Mouse (Mus musculus): ENCODE measurements around the gene Vps16.

DNA sequence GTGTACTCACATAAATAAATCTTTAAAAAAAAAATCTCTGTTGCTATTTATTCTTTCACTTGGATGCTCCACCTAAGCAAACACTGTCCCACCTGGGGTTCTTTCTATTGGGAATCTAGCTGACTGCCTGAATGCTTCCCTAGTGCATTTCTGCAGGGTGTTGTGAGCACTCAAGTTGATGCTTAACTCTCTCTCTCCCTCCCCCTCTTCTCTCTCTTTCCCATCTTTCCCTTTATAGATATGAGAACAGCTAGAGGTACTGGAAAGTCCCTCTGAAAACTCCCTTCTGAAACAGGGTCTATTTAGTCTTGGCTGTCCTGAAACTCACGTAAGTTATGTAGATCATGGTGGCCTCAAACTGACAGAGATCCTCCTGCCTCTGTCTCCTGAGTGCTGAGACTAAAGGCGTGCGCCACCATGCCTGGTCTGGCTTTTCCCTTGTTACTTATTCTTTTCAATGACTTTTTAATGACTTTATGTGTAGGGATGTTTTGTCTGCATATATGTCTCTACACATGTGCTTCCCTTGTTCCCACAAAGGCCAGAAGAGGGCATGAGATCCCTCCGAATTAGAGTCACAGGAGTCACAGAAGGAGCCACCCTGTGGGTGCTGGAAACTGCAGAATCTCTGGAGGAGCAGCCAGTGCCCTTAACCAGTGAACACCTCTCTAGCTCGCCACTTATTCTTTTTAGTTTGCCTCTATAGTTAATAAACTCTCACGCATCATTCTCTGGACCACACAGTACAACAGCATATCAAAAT, 9.9 kb upstream of the Vps16 start:
- TF ChIP-seq CTCF (IDR thresholded peaks at IDR 0.05; ENCODE audit: low read depth, low read length) (no peak), TAL1 (conservative IDR thresholded peaks at IDR 0.05; ENCODE audit: low read depth, low read length) (no peak), GATA1 (IDR thresholded peaks at IDR 0.05; ENCODE audit: borderline replicate concordance, low read length) (no peak), GATA2 (IDR thresholded peaks at IDR 0.05; ENCODE audit: borderline replicate concordance, low read depth, low read length) (no peak), POLR2AphosphoS5 (IDR thresholded peaks at IDR 0.05; ENCODE audit: insufficient replicate concordance, low read depth, low read length) (no peak)

Measured in G1E (cell line).